In the genomic region with DNA sequence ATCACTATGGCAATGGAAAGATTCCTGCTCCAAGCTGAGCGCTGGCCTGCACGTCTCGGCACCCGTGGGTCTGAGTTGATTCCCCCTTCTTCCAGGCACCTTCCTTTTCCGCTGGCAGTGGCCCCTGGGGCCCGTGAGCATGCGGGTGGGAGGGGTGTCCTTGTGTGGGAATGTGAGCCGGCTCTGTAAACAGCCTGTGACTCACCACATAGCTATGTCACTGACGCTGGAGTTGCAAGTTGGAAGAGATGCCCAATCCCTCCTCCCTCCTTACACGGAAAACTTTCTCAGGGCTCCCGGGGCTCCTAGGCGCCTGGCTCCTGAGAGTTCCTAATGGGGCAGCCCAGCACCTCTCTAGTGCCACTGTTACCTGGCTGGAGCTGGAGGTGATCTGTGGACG, we compare ENCODE assay signal across 8 mouse cellular contexts. TPM values are rescaled to one million over a fixed set of nuclear protein-coding genes. Genes with fewer than 3 reads are reported as not detected.
DNase-seq lines count a peak whose midpoint lies in the region; ATAC-seq and TF ChIP-seq lines count a peak whose summit lies in the region.

No protein-coding gene starts in this region.

- H3K4me1 ChIP-seq in intestine, embryonic 16.5 days (ENCODE audit: control insufficient read depth, insufficient read depth, low read length), result peaks cover 63% of the 10 kb centered on the region
- H3K4me1 ChIP-seq in limb, embryonic 14.5 days (ENCODE audit: control insufficient read depth, insufficient read depth, low read length), result peaks cover 38% of the 10 kb centered on the region
- H3K4me1 ChIP-seq in midbrain, postnatal 0 days (ENCODE audit: insufficient read depth, low read length), result peaks cover 15% of the 10 kb centered on the region; the same call in 1 of the 2 replicates

- H3K4me2 ChIP-seq in intestine, embryonic 16.5 days (ENCODE audit: low read depth, low read length), result peak overlapping the region; percentile 46
- H3K4me2 ChIP-seq in limb, embryonic 14.5 days (replicated peaks; ENCODE audit: low read depth, low read length, severe bottlenecking), result peak overlapping the region; percentile 35; the same call in 1 of the 2 replicates
- peak overlapping the region; percentile 81; the same call in 1 of the 2 replicates for H3K4me2 ChIP-seq in midbrain, postnatal 0 days (ENCODE audit: low read depth, low read length, poor library complexity, severe bottlenecking)

- ATAC-seq in intestine, embryonic 16.5 days, result peak; percentile 70
- ATAC-seq in limb, embryonic 14.5 days (ENCODE audit: low FRiP score, low read depth), result peak; percentile 79
- ATAC-seq in midbrain, postnatal 0 days (ENCODE audit: low FRiP score), result no peak

- H3K27me3 ChIP-seq in intestine, embryonic 16.5 days (replicated peaks; ENCODE audit: control insufficient read depth, insufficient read depth, low read length), result no peaks in the 10 kb centered on the region
- no peaks in the 10 kb centered on the region for H3K27me3 ChIP-seq in limb, embryonic 14.5 days (ENCODE audit: control insufficient read depth, insufficient read depth, low read length)
- no peaks in the 10 kb centered on the region for H3K27me3 ChIP-seq in midbrain, postnatal 0 days (ENCODE audit: insufficient read depth, low read length)

- WGBS in intestine, embryonic 16.5 days, result 9% methylated on average over 13 of the region's 13 CpGs
- WGBS in limb, embryonic 14.5 days, result 13% methylated on average over 13 of the region's 13 CpGs
- 19% methylated on average over 13 of the region's 13 CpGs for WGBS in midbrain, postnatal 0 days

- H3K4me3 ChIP-seq in intestine, embryonic 16.5 days (ENCODE audit: low read length), result peak overlapping the region; percentile 17
- no peak overlapping the region for H3K4me3 ChIP-seq in limb, embryonic 14.5 days (replicated peaks; ENCODE audit: low read length)
- no peak overlapping the region for H3K4me3 ChIP-seq in midbrain, postnatal 0 days (ENCODE audit: low read depth, low read length)

- TF ChIP-seq CTCF in midbrain, postnatal 0 days (IDR thresholded peaks at IDR 0.05), result no peak

- intact Hi-C loops in gastrocnemius, postnatal 36 days (cut with DNase I), result no loop called here

- peaks cover 12% of the 10 kb centered on the region; the same call in 1 of the 2 replicates for H3K36me3 ChIP-seq in intestine, embryonic 16.5 days (ENCODE audit: control insufficient read depth, insufficient read depth, low read length)
- H3K36me3 ChIP-seq in limb, embryonic 14.5 days (ENCODE audit: control insufficient read depth, insufficient read depth, low read length), result peaks cover 17% of the 10 kb centered on the region
- H3K36me3 ChIP-seq in midbrain, postnatal 0 days (ENCODE audit: insufficient read depth, low read length), result peaks cover 12% of the 10 kb centered on the region

- H3K9ac ChIP-seq in intestine, embryonic 16.5 days (ENCODE audit: low read depth, low read length), result peak overlapping the region; percentile 50
- H3K9ac ChIP-seq in limb, embryonic 14.5 days (ENCODE audit: low read depth, low read length, severe bottlenecking), result peak overlapping the region; percentile 18
- no peak overlapping the region for H3K9ac ChIP-seq in midbrain, postnatal 0 days (replicated peaks; ENCODE audit: low read length, poor library complexity, severe bottlenecking)

- peak overlapping the region; percentile 80 for H3K27ac ChIP-seq in intestine, embryonic 16.5 days (ENCODE audit: low read length)
- peak overlapping the region; percentile 16; the same call in 1 of the 2 replicates for H3K27ac ChIP-seq in limb, embryonic 14.5 days (replicated peaks; ENCODE audit: low read depth, low read length)
- 0 out of 2 replicates have a peak overlapping the region, but pooled peaks have one; percentile 87 for H3K27ac ChIP-seq in midbrain, postnatal 0 days (ENCODE audit: low read depth, low read length)

- TF ChIP-seq POLR2A in limb, embryonic 14.5 days (IDR thresholded peaks at IDR 0.05; ENCODE audit: borderline replicate concordance, extremely low read depth, insufficient read depth, insufficient read length), result no peak

- peak; percentile 96 for DNase-seq in NIH3T3 (ENCODE audit: low read depth)
- peak; percentile 64 for DNase-seq in embryo, embryonic 10.5 days (ENCODE audit: low spot score)
- DNase-seq in gastrocnemius, postnatal 36 days, result peak; percentile 79 to 91
- peak; percentile 74 for DNase-seq in limb, embryonic 14.5 days (ENCODE audit: low spot score)
- DNase-seq in midbrain, postnatal 0 days (ENCODE audit: low spot score), result peak; percentile 40
- DNase-seq in urinary bladder, postnatal 10 days (ENCODE audit: low spot score), result peak; percentile 68
- DNase-seq in cerebellum, adult 8-10 months, result no peak

- no peaks in the 10 kb centered on the region for H3K9me3 ChIP-seq in intestine, embryonic 16.5 days (ENCODE audit: control insufficient read depth, low read length)
- no peaks in the 10 kb centered on the region for H3K9me3 ChIP-seq in limb, embryonic 14.5 days (ENCODE audit: control insufficient read depth, low read length)
- no peaks in the 10 kb centered on the region for H3K9me3 ChIP-seq in midbrain, postnatal 0 days (ENCODE audit: low read length)

RNA-seq across cellular contexts. Expression of a gene that starts 5.6 kb away (rescaled TPM):
- 10 to 100 TPM; 16.6 to 21.4 TPM for total RNA-seq in gastrocnemius, postnatal 36 days (2021)
- 25.0 and 25.2 TPM in 2 replicates for polyA plus RNA-seq in intestine, embryonic 16.5 days (2015; fragmentation: Nextera tagmentation; extraction: Ambion mirVana)
- polyA plus RNA-seq in limb, embryonic 14.5 days (2012; rRNA removed), result 6.7 and 7.3 TPM in 2 replicates
- polyA plus RNA-seq in limb, embryonic 14.5 days (2014; fragmentation: Nextera tagmentation; extraction: Ambion mirVana), result 6.2 and 6.6 TPM in 2 replicates
- total RNA-seq in midbrain, postnatal 0 days (2014; rRNA removed), result 15.2 and 17.8 TPM in 2 replicates
- 8.7 and 9.3 TPM in 2 replicates for polyA plus RNA-seq in midbrain, postnatal 0 days (2015; fragmentation: Nextera tagmentation; extraction: Ambion mirVana)

RNA-seq across cellular contexts. Expression of a gene that starts 21.4 kb away (rescaled TPM):
- 10 to 100 TPM; 27.4 to 31.2 TPM for total RNA-seq in gastrocnemius, postnatal 36 days (2021)
- 18.8 and 18.9 TPM in 2 replicates for polyA plus RNA-seq in intestine, embryonic 16.5 days (2015; fragmentation: Nextera tagmentation; extraction: Ambion mirVana)
- polyA plus RNA-seq in limb, embryonic 14.5 days (2012; rRNA removed), result 50.1 and 69.3 TPM in 2 replicates
- polyA plus RNA-seq in limb, embryonic 14.5 days (2014; fragmentation: Nextera tagmentation; extraction: Ambion mirVana), result 35.5 and 37.9 TPM in 2 replicates
- 129 and 130 TPM in 2 replicates for total RNA-seq in midbrain, postnatal 0 days (2014; rRNA removed)
- polyA plus RNA-seq in midbrain, postnatal 0 days (2015; fragmentation: Nextera tagmentation; extraction: Ambion mirVana), result 27.1 and 29.1 TPM in 2 replicates

RNA-seq across cellular contexts. Expression of a gene that starts 22.8 kb away (rescaled TPM):
- 1 to 10 TPM in 1 of 2 experiments, under 1 TPM in 1; 0.96 to 1.4 TPM for total RNA-seq in gastrocnemius, postnatal 36 days (2021)
- polyA plus RNA-seq in intestine, embryonic 16.5 days (2015; fragmentation: Nextera tagmentation; extraction: Ambion mirVana), result 120 and 151 TPM in 2 replicates
- 4.8 and 5.9 TPM in 2 replicates for polyA plus RNA-seq in limb, embryonic 14.5 days (2012; rRNA removed)
- 5.7 and 6.1 TPM in 2 replicates for polyA plus RNA-seq in limb, embryonic 14.5 days (2014; fragmentation: Nextera tagmentation; extraction: Ambion mirVana)
- 0.05 TPM in 1 of 2 replicates, not detected in the other for total RNA-seq in midbrain, postnatal 0 days (2014; rRNA removed)
- 0.16 and 0.29 TPM in 2 replicates for polyA plus RNA-seq in midbrain, postnatal 0 days (2015; fragmentation: Nextera tagmentation; extraction: Ambion mirVana)

RNA-seq across cellular contexts. Expression of a gene that starts 29.3 kb away (rescaled TPM):
- total RNA-seq in gastrocnemius, postnatal 36 days (2021), result not detected
- not detected in 2 replicates for polyA plus RNA-seq in intestine, embryonic 16.5 days (2015; fragmentation: Nextera tagmentation; extraction: Ambion mirVana)
- not detected in 2 replicates for polyA plus RNA-seq in limb, embryonic 14.5 days (2012; rRNA removed)
- not detected in 2 replicates for polyA plus RNA-seq in limb, embryonic 14.5 days (2014; fragmentation: Nextera tagmentation; extraction: Ambion mirVana)
- total RNA-seq in midbrain, postnatal 0 days (2014; rRNA removed), result 1.3 TPM in 1 of 2 replicates, not detected in the other
- polyA plus RNA-seq in midbrain, postnatal 0 days (2015; fragmentation: Nextera tagmentation; extraction: Ambion mirVana), result not detected in 2 replicates

RNA-seq across cellular contexts. Expression of a gene that starts 29.8 kb away (rescaled TPM):
- total RNA-seq in gastrocnemius, postnatal 36 days (2021), result 1 to 10 TPM; 6.7 to 8.7 TPM
- 67.6 and 80.3 TPM in 2 replicates for polyA plus RNA-seq in intestine, embryonic 16.5 days (2015; fragmentation: Nextera tagmentation; extraction: Ambion mirVana)
- polyA plus RNA-seq in limb, embryonic 14.5 days (2012; rRNA removed), result 47.8 and 51.8 TPM in 2 replicates
- polyA plus RNA-seq in limb, embryonic 14.5 days (2014; fragmentation: Nextera tagmentation; extraction: Ambion mirVana), result 65.6 and 69.0 TPM in 2 replicates
- 20.4 and 28.7 TPM in 2 replicates for total RNA-seq in midbrain, postnatal 0 days (2014; rRNA removed)
- 61.0 and 65.9 TPM in 2 replicates for polyA plus RNA-seq in midbrain, postnatal 0 days (2015; fragmentation: Nextera tagmentation; extraction: Ambion mirVana)

Comparison
In these comparisons a context has a peak if more than half of its experiments do, and no peak if none do; other contexts are left out.
1. H3K27ac ChIP-seq: peak in every context shown above with its lines; median percentile 87 in midbrain, postnatal 0 days; 80 in intestine, embryonic 16.5 days; 16 in limb, embryonic 14.5 days.
2. RNA of a gene that starts 22.8 kb away (polyA plus RNA-seq): 120 to 151 TPM in intestine, embryonic 16.5 days; 4.8 to 6.1 TPM in limb, embryonic 14.5 days and 0.16 to 0.29 TPM in midbrain, postnatal 0 days; every median in the first group is over 10 times any median in the second.
3. Peak in every context shown above with its lines, with median percentiles within 50 percentile points of each other: H3K4me2 ChIP-seq.